Mouse (Mus musculus) bone marrow macrophage, adult 2 months (primary cell): Measurements from ENCODE around the gene Paics.

ENCODE experiments used
- CTCF ChIP-seq: IDR thresholded peaks from 2 replicates; pipeline ENCODE4 v1.5.1; 2012; ENCODE audit warnings: low read depth, mild to moderate bottlenecking, low read length, moderate library complexity
- POLR2A ChIP-seq: IDR thresholded peaks from 2 replicates; pipeline ENCODE4 v1.6.1; 2012; ENCODE audit warnings: mild to moderate bottlenecking, low read depth, low read length, borderline replicate concordance

DNA sequence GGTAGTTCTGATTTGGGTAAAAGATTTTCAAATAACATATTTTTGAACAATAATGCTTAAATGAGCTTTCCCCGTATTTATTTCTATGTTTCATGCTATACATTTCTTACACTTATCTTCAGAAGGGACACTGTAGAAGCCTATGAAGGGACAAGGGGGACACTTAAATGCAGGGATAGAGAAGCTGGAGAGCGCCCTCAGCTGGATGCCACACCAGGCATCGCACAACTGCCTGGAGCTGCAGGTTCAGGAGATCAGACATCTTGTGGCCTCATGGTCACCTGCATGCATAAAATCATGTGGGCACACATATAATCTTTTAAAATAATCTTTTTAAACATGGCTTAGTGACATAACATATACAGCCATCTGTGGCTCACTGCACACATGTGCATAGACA lies 13.5 kb downstream of the Paics start:
- no peak for TF ChIP-seq CTCF
- no peak for TF ChIP-seq POLR2A
